Mouse (Mus musculus): ENCODE measurements at regions not wholly inside any gene's neighbourhood (a gene's known extent, or its start where the extent isn't known, plus 50 kb on each side); places are given as distances from the start of the nearest gene placed in this dataset.

DNA sequence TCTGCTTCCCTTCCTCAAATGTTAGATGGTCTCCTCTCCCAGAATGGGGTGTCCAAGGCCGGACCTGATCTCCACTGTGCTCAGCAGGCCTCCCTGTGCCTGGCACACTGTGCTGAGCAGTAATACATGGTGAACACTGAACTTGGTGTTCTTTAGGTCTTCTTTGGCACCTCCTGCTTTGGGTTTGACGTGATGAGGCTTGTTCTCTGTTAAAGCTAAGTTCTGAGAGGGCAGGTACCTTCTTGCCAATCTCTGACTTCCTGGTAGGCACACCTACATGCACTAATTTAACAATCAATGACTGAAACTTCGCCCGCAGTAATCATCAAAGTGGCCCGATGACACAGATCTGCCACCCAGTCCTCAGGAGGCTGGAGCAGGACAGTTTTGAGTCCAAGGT is 238.5 kb downstream of the Sp3 start:
- no peak for DNase-seq (ENCODE audit: extremely low spot score in 1 of 2, low spot score in 2 of 2)
- intact Hi-C loops (cut with DNase I): no loop called here

DNA sequence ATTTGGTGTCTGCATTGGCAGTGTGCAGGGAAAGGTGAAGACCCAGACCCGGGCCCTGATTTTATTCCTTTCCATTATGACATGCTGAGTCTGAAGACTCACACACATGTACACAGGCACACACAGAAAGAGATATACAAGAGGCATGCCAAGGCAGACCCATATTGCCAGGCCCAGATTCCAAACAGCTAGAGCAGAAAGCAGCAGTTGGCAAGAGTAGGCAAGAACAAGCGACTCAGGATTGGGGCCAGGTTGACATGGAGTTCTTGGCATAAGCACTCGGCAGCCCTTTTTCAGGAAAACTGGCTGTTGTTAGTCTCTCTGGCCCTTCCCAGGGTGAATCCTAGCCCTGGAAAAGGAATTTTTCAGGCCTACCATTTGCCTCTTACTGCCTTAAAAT is 236.6 kb downstream of the Sp3 start:
- intact Hi-C loops (cut with DNase I): no loop called here
- peak in 1 of 2 experiments; percentile 11 for DNase-seq (ENCODE audit: extremely low spot score in 1 of 2, low spot score in 2 of 2)

DNA sequence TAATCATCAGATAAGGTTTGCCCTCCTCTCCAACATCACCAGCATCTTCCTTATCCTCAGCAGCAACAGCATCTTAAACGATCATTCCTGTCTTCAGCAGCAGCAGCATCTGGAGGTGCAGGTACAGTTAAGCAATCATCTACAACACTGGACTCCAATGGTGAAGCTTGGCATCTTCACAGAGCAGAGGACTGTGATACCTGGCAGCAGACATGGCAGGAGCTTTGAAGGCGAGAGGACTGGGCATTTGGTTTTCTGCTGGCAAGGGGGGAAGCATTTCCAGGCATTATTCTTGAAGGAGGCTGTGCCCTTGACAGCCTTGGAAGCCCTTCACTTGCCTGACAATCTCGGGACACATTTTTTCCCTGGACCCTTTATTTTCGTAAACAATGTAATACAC is 235.3 kb downstream of the Sp3 start:
- intact Hi-C loops (cut with DNase I): no loop called here
- no peak for DNase-seq (ENCODE audit: extremely low spot score in 1 of 2, low spot score in 2 of 2)

DNA sequence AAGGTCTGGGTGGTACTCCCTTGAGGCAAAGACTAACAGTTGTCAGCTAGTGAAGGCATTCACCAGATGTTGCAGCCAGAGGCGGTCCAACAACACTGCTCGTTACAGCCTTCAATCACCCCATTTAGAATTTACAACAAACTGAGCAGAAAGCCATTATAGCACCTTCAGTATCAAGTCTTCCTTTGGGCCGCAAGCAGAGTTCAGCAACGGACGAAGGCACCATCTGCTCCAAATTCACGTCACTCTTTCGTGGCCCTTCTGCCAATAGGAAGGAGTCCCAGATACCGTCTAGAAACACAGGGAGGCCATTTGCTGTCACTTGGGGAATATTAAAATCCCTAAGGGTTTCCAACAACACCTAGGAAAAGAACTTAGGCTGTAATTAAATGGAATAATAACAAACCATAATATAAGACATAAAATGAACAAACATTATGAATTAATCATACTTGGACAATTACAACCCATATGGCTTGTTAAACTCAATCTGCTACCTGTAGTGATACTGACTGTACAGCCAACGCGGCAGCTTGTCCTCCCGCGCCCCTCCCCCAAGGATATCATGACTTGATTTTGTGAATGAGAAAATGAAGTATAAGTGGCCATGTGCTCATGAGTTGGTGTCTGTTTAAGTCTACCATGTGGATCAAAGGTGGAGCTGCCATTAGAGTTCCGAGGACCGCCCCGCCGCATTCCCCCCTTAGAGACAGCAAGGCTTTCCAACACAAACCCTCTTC is 233.6 kb downstream of the Sp3 start:
- DNase-seq (ENCODE audit: extremely low spot score in 1 of 2, low spot score in 2 of 2): no peak
- intact Hi-C loops (cut with DNase I): no loop called here

DNA sequence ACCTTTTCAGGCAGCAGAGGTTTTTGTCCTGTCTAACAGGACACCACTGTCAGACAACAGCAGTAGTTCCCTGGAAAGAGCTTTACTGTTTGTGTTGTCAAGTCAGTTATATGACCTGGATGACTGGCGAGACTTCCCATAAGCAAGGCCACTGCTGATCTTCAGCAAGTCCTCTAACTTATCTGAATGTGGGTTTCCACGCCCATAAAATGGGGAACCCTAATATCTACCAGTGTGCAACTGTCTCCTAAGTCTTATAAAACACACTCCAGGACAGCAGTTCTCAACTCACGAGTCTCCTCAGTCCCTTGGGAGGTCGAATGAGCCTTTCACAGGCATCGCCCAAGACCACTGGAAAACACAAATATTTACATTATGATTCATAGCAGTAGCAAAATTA is 232.9 kb downstream of the Sp3 start:
- no peak for DNase-seq (ENCODE audit: extremely low spot score in 1 of 2, low spot score in 2 of 2)
- intact Hi-C loops (cut with DNase I): no loop called here

DNA sequence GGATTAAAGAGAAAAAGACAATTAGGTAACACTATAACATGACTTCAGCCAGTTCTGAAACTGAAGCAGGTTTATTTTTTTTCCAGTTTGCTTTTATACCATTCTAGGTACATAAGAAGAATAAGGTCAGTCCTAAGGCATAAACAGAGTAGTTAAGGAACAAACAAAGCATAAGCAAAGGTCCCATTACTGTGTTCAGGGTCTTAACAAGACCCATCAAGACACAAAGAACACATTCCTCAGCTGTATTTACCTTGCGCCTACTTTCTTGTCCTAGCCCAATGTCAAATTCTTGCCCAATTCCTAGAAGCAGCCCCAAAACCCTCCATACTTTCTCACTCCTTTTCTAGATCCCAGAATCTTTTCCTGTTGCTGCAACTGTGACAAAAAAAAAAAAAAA is 230.8 kb downstream of the Sp3 start:
- intact Hi-C loops (cut with DNase I): no loop called here
- DNase-seq (ENCODE audit: extremely low spot score in 1 of 2, low spot score in 2 of 2): no peak

DNA sequence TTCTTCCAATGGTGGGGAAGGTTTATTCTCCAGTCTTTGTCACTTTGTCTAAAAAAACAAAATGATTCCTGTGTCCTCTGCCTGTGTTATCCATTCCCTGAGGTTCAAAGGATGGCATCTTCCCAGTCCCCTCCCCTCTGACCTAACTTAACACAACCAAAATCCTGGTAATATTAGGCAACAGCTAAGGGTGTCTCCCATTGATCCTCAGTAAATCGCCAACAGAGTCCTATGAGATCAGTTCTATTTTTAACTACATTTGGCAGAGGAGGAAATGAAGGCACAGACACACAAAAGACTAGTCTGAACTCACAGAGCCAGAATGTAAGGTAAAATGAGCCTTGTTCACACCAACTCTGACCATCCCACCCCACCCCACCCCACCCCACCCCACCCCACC is 228.8 kb downstream of the Sp3 start:
- intact Hi-C loops (cut with DNase I): no loop called here
- DNase-seq (ENCODE audit: extremely low spot score in 1 of 2, low spot score in 2 of 2): no peak

DNA sequence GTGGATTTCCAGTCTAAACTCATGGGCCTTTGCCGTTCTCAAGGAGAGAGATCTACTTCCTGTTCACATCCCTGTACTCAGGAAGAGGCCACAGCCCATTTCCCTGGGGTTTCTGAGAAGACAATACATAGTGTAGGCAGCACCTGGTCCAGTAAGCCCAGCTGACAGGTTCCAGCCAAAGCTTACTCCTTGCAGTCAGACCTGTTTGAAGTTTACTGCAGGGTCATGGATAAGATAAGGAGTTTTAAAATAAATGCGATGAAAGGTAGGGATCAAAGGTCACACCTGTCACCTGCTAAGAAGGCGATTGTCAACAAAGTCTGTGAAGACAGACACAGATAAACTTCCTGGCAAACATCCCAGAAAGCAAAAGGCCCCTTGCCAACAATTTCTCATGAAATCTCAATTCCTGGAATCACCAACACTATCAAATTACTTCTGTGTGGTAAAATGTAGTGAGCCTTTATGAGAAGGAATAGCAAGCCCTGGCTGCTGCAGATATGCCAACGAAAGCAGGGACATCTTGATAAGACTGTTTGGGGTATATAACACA is 227.5 kb downstream of the Sp3 start:
- DNase-seq (ENCODE audit: extremely low spot score in 1 of 2, low spot score in 2 of 2): peak in 1 of 2 experiments; percentile 29
- intact Hi-C loops (cut with DNase I): no loop called here

DNA sequence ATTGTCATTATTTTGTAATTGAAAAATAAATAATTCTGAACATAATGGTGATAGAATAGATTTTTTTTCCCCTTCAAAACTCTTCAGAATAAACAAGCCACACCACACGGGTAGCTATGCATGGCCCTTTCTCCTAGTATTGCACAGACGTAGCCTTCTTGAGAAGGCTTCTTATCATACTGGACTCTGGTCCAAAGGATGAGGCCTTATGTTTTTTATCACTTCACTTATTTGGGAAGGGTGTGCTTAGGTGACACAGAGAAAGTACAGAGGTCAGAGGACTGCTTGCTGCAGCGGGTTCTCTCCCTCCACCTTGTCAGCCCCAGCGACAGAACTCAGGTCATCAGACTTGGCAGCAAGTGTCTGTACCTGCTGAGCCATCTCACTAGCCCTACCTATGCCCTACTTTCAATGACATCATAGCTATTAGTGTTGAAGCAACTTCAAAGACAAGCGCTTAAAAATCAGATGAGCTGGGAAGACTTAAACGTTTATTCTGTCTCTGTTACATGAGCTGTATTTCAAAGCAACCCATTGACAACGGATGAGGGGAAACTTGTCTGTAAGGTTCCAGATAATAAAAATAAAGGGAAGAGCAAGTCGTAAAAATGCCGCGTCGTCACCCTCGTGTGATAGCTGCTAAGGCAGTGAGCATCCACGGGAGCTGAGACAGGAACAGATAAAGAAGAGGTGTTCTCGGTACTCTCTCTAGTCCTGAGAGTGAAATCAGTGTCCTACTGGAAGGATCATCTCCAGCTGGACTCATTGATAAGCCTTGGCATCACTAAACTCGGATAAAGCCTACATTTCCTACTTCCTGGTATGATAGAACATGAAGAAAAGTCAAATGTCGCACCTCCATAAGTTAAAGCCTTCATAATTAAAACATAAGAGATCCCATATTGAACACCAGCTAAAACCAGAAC is 226.2 kb downstream of the Sp3 start:
- intact Hi-C loops (cut with DNase I): no loop called here
- DNase-seq (ENCODE audit: extremely low spot score in 1 of 2, low spot score in 2 of 2): no peak

DNA sequence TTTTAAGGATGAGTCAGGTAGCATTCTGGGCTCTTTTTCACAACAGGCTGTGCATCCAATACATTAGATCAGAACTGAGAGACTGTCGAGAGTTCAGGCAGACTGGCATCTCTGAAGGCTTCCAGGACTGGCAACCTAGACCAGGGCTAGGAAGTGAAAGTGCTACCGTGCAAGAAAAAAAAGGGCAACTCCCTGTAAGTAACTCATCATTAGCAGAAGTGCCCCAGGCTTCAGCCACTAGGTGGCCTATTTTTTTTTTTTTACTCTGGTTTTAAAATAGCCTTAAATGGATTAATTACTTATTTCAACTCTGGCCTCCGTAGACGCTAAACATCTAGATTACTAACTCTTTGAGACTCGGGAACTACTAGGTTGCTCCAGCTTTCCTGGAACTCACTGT is 216.8 kb downstream of the Sp3 start:
- intact Hi-C loops (cut with DNase I): no loop called here
- DNase-seq (ENCODE audit: extremely low spot score in 1 of 2, low spot score in 2 of 2): no peak

DNA sequence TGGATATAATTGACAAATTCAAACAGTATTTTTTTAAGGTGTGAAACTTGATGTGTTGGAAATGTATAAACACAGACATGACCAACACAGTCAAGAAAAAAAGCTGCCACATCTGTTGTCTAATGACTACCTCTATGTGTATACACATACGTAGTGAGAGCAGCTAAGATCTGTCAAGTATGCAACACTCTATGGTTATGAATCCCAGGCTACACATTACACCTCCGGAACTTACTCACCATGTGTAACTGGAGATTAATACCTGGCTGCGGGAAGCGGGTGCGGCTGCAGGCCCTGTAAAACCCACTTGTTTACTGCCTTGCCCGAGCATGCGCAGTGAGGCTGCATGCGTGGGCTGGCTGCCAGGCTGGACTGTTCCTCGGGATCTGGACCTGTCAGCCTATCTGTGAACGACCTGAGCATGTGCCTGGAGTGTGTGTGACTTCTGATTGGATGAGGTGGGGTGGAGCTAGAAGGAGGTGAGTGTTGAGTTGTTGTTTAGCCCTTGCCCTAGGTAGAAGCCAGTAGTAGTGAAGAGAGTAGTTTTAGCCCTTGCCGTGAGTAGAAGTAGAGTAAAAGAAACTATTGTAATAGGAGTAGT is 211.1 kb downstream of the Sp3 start:
- no peak for DNase-seq (ENCODE audit: extremely low spot score in 1 of 2, low spot score in 2 of 2)
- intact Hi-C loops (cut with DNase I): no loop called here

DNA sequence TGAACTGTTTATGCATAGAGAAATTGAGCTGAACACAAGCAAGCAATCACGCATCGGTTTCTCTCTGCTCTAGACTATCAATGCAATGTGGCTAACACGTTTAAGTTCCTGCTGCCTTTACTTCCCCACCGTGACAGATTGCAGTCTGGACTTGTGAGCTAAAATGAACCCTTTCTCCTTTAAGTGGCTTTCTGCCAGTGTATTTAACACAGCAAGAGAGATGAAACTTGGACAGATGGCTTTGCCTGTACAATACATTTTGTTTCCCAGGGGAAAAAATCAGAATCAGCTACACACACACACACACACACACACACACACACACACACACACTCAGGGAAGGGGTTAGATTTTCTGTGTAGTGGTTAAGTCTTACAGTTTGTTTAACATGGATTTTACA is 206.8 kb downstream of the Sp3 start:
- intact Hi-C loops (cut with DNase I): no loop called here
- no peak for DNase-seq (ENCODE audit: extremely low spot score in 1 of 2, low spot score in 2 of 2)

DNA sequence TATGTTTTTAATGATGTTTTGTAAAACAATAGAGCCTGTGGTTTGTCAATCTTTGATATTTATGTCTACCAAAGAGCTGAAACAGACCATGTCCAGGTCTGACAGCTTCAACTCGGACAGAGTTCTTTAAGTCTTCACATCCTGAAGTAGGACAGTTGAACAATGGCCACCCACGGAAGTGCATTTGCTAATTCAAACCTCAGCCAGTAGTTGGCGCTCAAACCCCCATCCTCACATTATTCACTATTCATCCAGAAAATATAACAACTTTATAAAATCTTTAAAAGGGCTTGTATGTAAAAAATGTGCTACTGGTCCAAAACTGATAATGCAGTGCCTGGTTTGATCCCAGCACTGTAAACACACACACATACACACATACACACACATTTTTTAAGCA is 202.9 kb downstream of the Sp3 start:
- DNase-seq (ENCODE audit: extremely low spot score in 1 of 2, low spot score in 2 of 2): no peak
- intact Hi-C loops (cut with DNase I): no loop called here

DNA sequence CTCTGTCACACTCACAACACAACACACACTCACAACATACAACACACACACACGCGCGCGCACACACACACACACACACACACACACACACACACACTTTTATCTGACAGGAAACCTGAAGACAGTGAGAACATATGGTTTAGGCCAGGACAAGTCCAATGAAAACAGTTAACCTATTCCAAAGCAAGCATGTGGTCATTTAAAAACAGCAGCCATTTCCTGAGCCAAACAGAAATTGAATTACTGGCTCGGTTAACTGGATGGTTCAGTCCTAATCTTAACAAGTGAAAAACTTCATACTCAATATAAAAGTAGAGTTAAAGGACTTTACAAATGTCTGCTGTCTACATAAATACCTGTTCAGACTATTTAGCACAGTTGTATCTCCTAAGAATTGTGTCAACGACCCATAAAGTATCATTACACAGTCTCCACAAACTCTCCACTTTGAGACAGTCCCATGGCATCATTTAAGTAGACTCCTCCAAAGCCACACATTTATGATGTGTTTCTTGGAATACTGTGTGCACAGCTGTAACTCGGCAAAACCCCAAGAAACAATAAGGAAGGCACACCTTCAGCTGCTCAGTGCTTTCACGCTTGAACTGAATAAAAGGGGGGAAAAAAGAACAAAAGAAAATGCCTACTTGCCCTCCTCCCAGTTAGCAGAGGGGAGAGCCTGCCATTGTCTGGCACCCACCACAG is 202.3 kb downstream of the Sp3 start:
- intact Hi-C loops (cut with DNase I): no loop called here
- DNase-seq (ENCODE audit: extremely low spot score in 1 of 2, low spot score in 2 of 2): no peak

DNA sequence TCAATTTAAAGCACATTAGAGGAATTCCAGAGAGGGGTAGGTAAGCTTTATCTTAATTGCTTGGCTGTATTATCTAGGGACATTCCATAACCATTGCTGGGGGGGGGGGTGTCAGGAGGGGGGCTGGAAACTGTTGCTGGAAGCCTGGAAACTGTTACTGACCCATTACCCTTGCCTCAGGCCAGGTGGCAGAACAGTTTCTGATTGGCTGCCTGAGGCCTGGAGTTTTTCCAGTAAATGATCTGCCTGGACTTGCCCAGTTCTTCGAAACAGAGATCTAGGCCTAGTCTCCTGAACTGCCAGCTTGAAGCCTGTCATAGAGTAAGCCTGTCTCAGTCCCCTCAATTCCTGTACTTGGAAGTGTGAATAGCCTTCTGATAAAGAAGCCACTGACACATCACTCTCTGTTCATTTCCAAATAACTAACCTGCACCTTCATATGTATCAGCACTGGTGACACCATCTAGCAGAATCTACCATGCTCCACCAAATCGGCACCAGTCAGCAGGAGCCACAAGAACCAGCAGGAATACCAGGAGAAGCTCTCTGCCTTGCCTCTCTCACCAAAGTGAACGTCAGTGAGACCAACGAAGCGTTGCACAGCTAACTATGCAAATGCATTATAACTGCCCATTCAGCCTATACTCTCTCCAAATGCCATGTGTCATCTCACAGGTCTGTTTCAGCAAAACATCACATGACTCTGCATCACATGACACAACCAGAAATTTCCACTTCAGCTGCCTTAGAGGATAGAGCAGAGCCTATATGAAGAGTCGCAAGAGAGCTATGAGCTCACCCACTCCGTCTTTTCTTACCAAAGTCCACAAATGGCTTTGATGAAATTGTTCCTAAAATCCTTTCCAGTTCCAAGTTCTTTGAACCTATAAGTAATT is 200.7 kb downstream of the Sp3 start:
- intact Hi-C loops (cut with DNase I): no loop called here
- no peak for DNase-seq (ENCODE audit: extremely low spot score in 1 of 2, low spot score in 2 of 2)

DNA sequence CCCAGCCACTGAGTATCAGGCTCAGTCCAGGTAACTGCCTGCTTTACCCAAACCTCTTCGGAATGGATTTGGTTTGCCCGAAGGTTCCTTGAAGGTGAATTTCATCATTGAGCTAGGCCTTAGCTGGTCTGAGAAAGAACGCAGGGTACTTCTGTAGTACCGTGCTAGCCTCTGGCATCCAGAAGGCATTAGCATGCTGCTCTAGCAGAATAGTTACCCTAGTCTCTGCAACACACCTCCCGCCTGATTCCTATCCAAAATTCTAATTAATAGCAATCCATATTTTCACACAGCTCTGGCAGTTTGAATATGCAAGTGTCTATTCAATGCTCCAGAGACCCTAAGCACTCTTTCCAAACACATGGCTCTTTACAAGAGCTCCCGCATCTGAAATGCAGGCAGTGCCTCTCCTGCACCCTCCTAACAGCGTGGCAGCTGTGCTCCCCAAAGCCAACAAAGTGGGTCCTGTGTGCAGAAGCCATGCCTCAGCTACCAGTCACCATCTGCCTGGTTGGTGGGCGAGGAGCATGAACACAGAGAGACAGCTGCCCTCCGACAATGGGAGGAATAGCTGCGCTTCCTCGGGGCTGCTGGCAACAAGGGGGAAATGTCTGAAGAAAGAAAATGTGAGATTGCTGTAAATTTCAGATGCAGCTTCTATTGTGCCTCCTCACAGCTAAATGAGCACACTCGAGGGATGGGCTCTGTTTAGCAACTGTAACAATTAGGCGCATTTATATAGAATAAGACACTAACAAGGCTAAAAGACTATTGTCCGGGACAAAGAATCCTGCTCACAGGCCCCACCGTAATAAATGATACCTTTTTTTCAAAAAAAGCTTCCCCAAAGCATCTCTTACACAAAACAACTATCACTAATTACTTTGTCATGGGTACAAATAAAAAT is 198.6 kb downstream of the Sp3 start:
- DNase-seq (ENCODE audit: extremely low spot score in 1 of 2, low spot score in 2 of 2): peak; percentile 43 to 44
- intact Hi-C loops (cut with DNase I): no loop called here

DNA sequence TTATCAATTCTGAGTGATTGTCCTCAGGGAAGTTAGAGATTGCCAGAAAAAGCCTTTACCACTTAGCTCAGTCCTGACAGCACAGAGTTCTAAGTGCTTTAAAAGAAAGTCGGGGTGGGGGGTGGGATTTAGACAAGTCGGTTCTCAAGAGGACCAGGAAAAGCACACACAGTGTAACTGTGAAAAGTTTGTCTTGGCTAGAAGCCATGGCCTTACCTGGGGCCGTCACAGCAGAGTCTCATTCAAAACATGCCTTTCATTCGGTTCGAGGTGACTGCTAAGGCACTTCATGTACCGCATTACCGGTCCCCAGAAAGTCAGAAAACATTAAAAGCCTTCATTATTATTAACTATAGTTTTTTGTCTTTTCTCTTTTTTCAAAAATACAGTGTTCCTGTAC is 197.9 kb downstream of the Sp3 start:
- DNase-seq (ENCODE audit: extremely low spot score in 1 of 2, low spot score in 2 of 2): no peak
- intact Hi-C loops (cut with DNase I): no loop called here

Data from left cerebral cortex, postnatal 10 days (tissue).